Mouse (Mus musculus): ENCODE data around the gene Dhdh.

Dhdh gene

DNA sequence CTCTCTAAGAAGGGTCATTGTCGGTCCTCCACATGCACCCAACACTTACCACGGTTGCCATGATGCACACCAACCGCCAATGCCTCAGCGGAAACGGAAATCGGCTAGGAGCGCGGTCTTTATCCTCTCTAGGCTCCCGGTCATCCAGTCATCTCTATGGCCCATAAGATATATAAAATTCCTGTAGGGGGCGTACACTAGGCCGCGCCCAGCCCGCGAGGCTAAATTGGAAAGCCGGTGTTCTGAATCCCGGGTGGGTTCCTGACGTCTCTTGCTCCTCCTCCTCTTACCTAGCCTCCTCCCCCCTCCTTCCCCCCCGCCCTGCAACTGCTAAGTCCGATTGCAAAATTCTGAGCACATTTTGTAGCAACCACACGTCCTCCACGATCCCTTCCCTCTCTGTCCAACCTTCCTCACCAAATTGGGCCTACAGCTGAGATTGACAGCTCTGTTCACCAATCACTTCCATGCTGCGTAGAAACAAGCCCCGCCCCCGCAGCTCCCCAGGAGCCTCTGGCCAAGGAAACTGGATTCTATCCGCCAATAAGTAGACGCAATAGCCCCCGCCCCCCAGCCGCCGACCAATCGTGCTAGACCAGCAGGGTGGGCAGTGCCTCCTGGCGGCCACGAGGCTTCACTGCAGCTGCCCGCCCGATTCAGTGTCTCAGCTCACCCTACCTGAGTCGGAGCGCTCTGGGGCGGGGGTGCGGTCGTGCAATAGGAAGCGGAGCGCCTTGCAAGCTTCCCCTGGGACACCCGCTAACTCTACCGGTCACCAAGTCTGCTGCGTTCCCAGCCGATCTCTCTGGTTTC, 54.2 kb downstream of the Dhdh start, which contains the start of gene Gys1:
TSS of gene Gys1 (plus strand) at position 642 of the 813 bp plus-strand sequence.
- peak; percentile 100 for DNase-seq (ENCODE audit: low read depth, low spot score)
- no peaks in the 10 kb centered on the region for H3K27me3 ChIP-seq (ENCODE audit: control insufficient read depth, insufficient read depth, low read length, poor library complexity, severe bottlenecking)
- H3K36me3 ChIP-seq (ENCODE audit: control insufficient read depth, insufficient read depth, low read length, poor library complexity, severe bottlenecking): peaks cover 3% of the 10 kb centered on the region; the same call in 1 of the 2 replicates

GRCm38 (mm10) chr7:45433835-45434202, 54.8 kb downstream of the Dhdh start:
- H3K27me3 ChIP-seq (ENCODE audit: control insufficient read depth, insufficient read depth, low read length, poor library complexity, severe bottlenecking): no peaks in the 10 kb centered on the region
- no peak for DNase-seq (ENCODE audit: low read depth, low spot score)

GRCm38 (mm10) chr7:45426556-45426955, 62.0 kb downstream of the Dhdh start:
- H3K27me3 ChIP-seq (ENCODE audit: control insufficient read depth, insufficient read depth, low read length, poor library complexity, severe bottlenecking): no peaks in the 10 kb centered on the region
- peaks cover 18% of the 10 kb centered on the region for H3K36me3 ChIP-seq (ENCODE audit: control insufficient read depth, insufficient read depth, low read length, poor library complexity, severe bottlenecking)
- DNase-seq (ENCODE audit: low read depth, low spot score): no peak

More at GRCm38 (mm10) chr7:45433835-45434202, 54.8 kb downstream of the Dhdh start:
- H3K36me3 ChIP-seq (ENCODE audit: control insufficient read depth, insufficient read depth, low read length, poor library complexity, severe bottlenecking): peaks cover 3% of the 10 kb centered on the region; the same call in 1 of the 2 replicates

GRCm38 (mm10) chr7:45421194-45421593, 67.4 kb downstream of the Dhdh start:
- DNase-seq (ENCODE audit: low read depth, low spot score): no peak

More at GRCm38 (mm10) chr7:45421194-45421593, 67.4 kb downstream of the Dhdh start:
- Histone ChIP-seq H3K27me3 (ENCODE audit: control insufficient read depth, insufficient read depth, low read length, poor library complexity, severe bottlenecking) (no peaks in the 10 kb centered on the region), H3K36me3 (ENCODE audit: control insufficient read depth, insufficient read depth, low read length, poor library complexity, severe bottlenecking) (peaks cover 19% of the 10 kb centered on the region)
